Mouse (Mus musculus) MEL (cell line): ENCODE results near the gene Mcrip2.

ENCODE experiments used
- CTCF ChIP-seq, 3 experiments: IDR thresholded peaks in 2 of 3; conservative IDR thresholded peaks in 1 of 3; 2 replicates each; pipeline ENCODE4 v1.5.1; 2011 to 2012; ENCODE audit warnings: low read length in 3 of 3, low read depth in 2 of 3, mild to moderate bottlenecking in 2 of 3, improper control_type of control experiment in 1 of 3, inconsistent platforms in 1 of 3, mixed read lengths in 1 of 3, moderate library complexity in 1 of 3; ENCODE audit not compliant: control insufficient read depth in 1 of 3, insufficient read depth in 1 of 3, poor library complexity in 1 of 3, severe bottlenecking in 1 of 3
- EP300 ChIP-seq, 2 experiments: IDR thresholded peaks; 2 replicates each; pipeline ENCODE4 v1.6.1; 2011; ENCODE audit warnings: improper control_type of control experiment in 2 of 2, low read length in 2 of 2, low read depth in 1 of 2, mild to moderate bottlenecking in 1 of 2
- MAFK ChIP-seq: IDR thresholded peaks from 2 replicates; pipeline ENCODE4 v1.6.1; 2011; ENCODE audit warnings: low read depth, mild to moderate bottlenecking, low read length, improper control_type of control experiment, borderline replicate concordance
- MYB ChIP-seq: IDR thresholded peaks from 2 replicates; pipeline ENCODE4 v1.6.1; 2011; ENCODE audit warnings: mild to moderate bottlenecking, low read depth, low read length, improper control_type of control experiment
- POLR2A ChIP-seq, 2 experiments: IDR thresholded peaks; 2 replicates each; pipeline ENCODE4 v1.6.1; 2011 to 2012; ENCODE audit warnings: low read length in 2 of 2, mild to moderate bottlenecking in 2 of 2, control low read depth in 1 of 2, improper control_type of control experiment in 1 of 2, low read depth in 1 of 2, moderate library complexity in 1 of 2; ENCODE audit not compliant: control insufficient read depth in 1 of 2, insufficient read depth in 1 of 2, poor library complexity in 1 of 2
- POLR2AphosphoS2 ChIP-seq: IDR thresholded peaks from 2 replicates; pipeline ENCODE4 v1.6.1; 2011; ENCODE audit warnings: low read length, improper control_type of control experiment
- TBP ChIP-seq: IDR thresholded peaks from 2 replicates; pipeline ENCODE4 v1.8.0; 2011; ENCODE audit warnings: low read depth, low read length, improper control_type of control experiment

GRCm38 (mm10) chr17:25828223-25828594, 40.4 kb downstream of the Mcrip2 start:
- no peak for TF ChIP-seq POLR2A (IDR thresholded peaks at IDR 0.05; ENCODE audit: control insufficient read depth in 1 of 2, insufficient read depth in 1 of 2, low read depth in 1 of 2, low read length in 2 of 2, poor library complexity in 1 of 2)
- no peak for TF ChIP-seq TBP
- no peak for TF ChIP-seq POLR2AphosphoS2
- TF ChIP-seq EP300 (IDR thresholded peaks at IDR 0.05; ENCODE audit: low read depth in 1 of 2, low read length in 2 of 2): no peak
- no peak for TF ChIP-seq MYB
- TF ChIP-seq MAFK: no peak
- TF ChIP-seq CTCF (IDR thresholded peaks at IDR 0.05 in 2 of 3, conservative IDR thresholded peaks at IDR 0.05 in 1 of 3; ENCODE audit: control insufficient read depth in 1 of 3, insufficient read depth in 1 of 3, low read depth in 2 of 3, low read length in 3 of 3, poor library complexity in 1 of 3, severe bottlenecking in 1 of 3): no peak
